Mouse (Mus musculus): ENCODE results near the gene Snap47. TPM values are rescaled to one million over a fixed set of nuclear protein-coding genes. Genes with fewer than 3 reads are reported as not detected.
"Not testable (repeated sequence)": the region's sequence is repeated elsewhere in the genome, so short reads cannot be mapped to it uniquely, and the experiment has no call there.

The Snap47 gene
- polyA plus RNA-seq, 1 experiment from 2014 or later, result 622 TPM

DNA sequence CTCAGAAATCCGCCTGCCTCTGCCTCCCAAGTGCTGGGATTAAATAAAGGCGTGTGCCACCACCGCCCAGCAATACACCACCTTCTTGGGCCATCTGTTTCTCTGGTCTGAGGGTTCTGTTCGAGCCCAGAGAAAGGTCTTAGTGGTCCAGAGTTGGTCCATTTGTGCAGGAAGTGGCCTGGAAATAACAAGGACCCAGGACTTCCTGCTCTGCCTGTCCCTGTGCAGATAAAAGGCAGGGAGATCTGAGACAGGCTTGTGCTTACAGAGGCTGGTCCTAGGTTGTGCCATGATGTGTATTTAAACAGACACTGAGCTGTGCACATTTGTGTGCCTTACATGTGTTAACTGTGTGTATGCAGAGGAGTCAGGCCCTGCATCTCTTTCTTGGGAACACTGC is 62.2 kb downstream of the Snap47 start:
- no peak overlapping the region for H3K4me2 ChIP-seq (replicated peaks)
- no peaks in the 10 kb centered on the region for H3K27me3 ChIP-seq (ENCODE audit: control insufficient read depth, insufficient read depth, low read length)
- 85% methylated on average over 4 of the region's 4 CpGs for WGBS
- no peaks in the 10 kb centered on the region for H3K36me3 ChIP-seq (replicated peaks; ENCODE audit: control insufficient read depth, insufficient read depth)
- H3K9ac ChIP-seq, result no peak overlapping the region
- no peak for DNase-seq (ENCODE audit: low spot score)
- no peaks in the 10 kb centered on the region for H3K9me3 ChIP-seq (ENCODE audit: control insufficient read depth, low read length)
- no peak overlapping the region for H3K4me3 ChIP-seq (replicated peaks; ENCODE audit: low read length)
- no peak overlapping the region for H3K27ac ChIP-seq
- no peak for ATAC-seq (ENCODE audit: low FRiP score)
- H3K4me1 ChIP-seq (replicated peaks; ENCODE audit: control insufficient read depth, insufficient read depth, low read length), result no peaks in the 10 kb centered on the region; the same call in 1 of the 2 replicates

DNA sequence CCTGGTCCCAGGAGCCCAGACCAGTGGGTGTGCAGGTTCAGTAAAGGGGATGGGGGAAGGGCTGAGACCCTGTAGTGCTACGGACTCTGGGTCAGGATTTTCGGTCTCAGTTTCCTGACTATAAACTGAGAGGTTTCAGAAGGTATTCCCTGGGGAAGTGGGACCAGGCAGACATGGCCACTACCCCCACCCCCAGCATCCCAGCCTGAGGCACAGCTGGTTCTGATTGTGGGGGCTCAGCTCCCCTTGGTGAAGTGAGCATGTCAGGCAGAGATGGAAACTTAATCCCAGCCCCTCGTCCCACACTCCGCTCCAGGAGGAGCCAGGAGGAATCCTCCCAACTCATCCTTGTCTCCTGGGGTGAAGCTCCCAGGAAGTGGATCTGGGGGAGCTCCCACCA is 63.5 kb downstream of the Snap47 start:
- Histone ChIP-seq H3K27ac (no peak overlapping the region), H3K4me2 (replicated peaks) (no peak overlapping the region), H3K9me3 (ENCODE audit: control insufficient read depth, low read length) (no peaks in the 10 kb centered on the region), H3K4me1 (replicated peaks; ENCODE audit: control insufficient read depth, insufficient read depth, low read length) (no peaks in the 10 kb centered on the region), H3K27me3 (ENCODE audit: control insufficient read depth, insufficient read depth, low read length) (no peaks in the 10 kb centered on the region), H3K36me3 (replicated peaks; ENCODE audit: control insufficient read depth, insufficient read depth) (no peaks in the 10 kb centered on the region), H3K4me3 (replicated peaks; ENCODE audit: low read length) (no peak overlapping the region), H3K9ac (no peak overlapping the region)
- no peak for DNase-seq (ENCODE audit: low spot score)
- no peak for ATAC-seq (ENCODE audit: low FRiP score)
- WGBS, result 65% methylated on average over 4 of the region's 4 CpGs

DNA sequence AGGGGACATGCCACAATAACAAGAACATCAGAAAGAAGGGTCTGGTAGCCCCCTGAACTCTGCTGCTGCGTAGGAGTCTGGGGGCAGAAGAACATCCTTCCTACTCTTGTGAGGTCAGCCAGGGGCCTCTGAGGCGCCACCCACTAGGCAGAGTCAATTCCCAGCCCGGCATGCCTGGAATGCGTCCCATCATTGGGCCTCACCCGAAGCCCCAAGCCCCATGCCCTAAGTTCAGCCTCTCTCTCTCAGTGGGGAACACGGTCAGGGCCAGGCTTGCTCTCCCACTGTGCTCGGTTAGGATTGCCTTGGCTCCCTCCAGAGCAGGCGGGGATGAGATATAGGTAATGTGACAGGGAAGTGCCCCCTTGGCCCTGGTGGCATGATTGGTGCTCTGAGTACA is 65.9 kb downstream of the Snap47 start:
- no peaks in the 10 kb centered on the region for H3K36me3 ChIP-seq (replicated peaks; ENCODE audit: control insufficient read depth, insufficient read depth)
- WGBS, result 17% methylated on average over 8 of the region's 8 CpGs
- H3K4me2 ChIP-seq (replicated peaks), result no peak overlapping the region
- no peak for ATAC-seq (ENCODE audit: low FRiP score)
- no peak overlapping the region for H3K27ac ChIP-seq
- no peaks in the 10 kb centered on the region for H3K9me3 ChIP-seq (ENCODE audit: control insufficient read depth, low read length)
- H3K9ac ChIP-seq, result no peak overlapping the region
- DNase-seq (ENCODE audit: low spot score), result no peak
- no peak overlapping the region for H3K4me3 ChIP-seq (replicated peaks; ENCODE audit: low read length)
- no peaks in the 10 kb centered on the region for H3K4me1 ChIP-seq (replicated peaks; ENCODE audit: control insufficient read depth, insufficient read depth, low read length)
- H3K27me3 ChIP-seq (ENCODE audit: control insufficient read depth, insufficient read depth, low read length), result no peaks in the 10 kb centered on the region

DNA sequence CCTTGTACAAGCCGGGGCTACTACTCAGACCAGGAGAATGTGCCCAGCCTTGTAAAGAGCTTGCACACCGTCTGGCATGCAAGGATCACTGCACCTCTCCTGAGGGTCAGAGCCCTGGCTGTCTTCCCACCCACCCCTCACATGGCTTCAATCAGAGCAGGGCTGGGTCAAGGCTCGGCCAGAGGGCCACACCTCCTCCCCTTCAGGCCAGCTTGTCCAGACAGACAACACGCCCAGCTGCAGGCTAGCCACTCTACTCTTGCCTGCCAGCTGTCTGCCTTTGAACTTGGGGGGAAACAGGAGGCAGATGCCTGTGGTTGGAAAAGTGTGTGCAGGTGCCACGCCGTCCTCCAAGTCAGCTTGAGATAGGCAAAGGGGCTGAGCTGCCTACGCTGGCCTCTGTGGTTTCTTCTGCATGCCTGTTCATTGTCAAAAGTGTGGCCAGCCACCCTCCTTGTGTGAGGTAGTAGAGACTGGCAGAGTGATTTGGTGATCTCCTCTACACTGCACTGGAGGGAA is 66.5 kb downstream of the Snap47 start:
- DNase-seq (ENCODE audit: low spot score) (no peak), ATAC-seq (ENCODE audit: low FRiP score) (no peak)
- no peak overlapping the region for H3K9ac ChIP-seq
- no peaks in the 10 kb centered on the region for H3K27me3 ChIP-seq (ENCODE audit: control insufficient read depth, insufficient read depth, low read length)
- WGBS, result 49% methylated on average over 7 of the region's 7 CpGs
- H3K4me3 ChIP-seq (replicated peaks; ENCODE audit: low read length), result no peak overlapping the region
- H3K36me3 ChIP-seq (replicated peaks; ENCODE audit: control insufficient read depth, insufficient read depth), result no peaks in the 10 kb centered on the region
- H3K4me1 ChIP-seq (replicated peaks; ENCODE audit: control insufficient read depth, insufficient read depth, low read length), result no peaks in the 10 kb centered on the region
- H3K27ac ChIP-seq, result no peak overlapping the region
- H3K4me2 ChIP-seq (replicated peaks), result no peak overlapping the region
- H3K9me3 ChIP-seq (ENCODE audit: control insufficient read depth, low read length), result no peaks in the 10 kb centered on the region

DNA sequence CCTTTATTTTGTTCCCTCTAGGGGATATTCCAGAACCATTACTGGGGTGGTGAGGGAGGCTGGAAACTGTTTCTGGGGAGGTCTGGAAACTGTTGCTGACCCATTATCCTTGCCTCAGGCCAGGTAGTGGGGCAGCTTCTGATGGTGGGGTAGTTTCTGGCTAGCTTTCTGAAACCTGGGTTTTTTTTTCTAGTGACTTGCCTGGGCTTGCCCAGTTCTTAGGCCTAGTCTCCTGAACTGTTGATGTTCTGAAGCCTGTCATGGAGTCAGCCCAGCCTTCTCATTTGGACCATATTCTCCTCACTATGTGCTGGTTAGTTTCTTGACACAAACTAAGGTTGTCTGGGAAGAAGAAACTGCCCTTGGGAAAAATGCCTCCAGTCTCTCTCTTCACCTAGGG is 71.4 kb downstream of the Snap47 start:
- no peak overlapping the region for H3K4me3 ChIP-seq (replicated peaks; ENCODE audit: low read length)
- no peaks in the 10 kb centered on the region for H3K36me3 ChIP-seq (replicated peaks; ENCODE audit: control insufficient read depth, insufficient read depth)
- ATAC-seq (ENCODE audit: low FRiP score) (no peak), DNase-seq (ENCODE audit: low spot score) (no peak)
- no peak overlapping the region for H3K27ac ChIP-seq
- H3K9me3 ChIP-seq (ENCODE audit: control insufficient read depth, low read length), result no peaks in the 10 kb centered on the region
- H3K9ac ChIP-seq, result no peak overlapping the region
- H3K4me2 ChIP-seq (replicated peaks), result no peak overlapping the region
- H3K27me3 ChIP-seq (ENCODE audit: control insufficient read depth, insufficient read depth, low read length), result no peaks in the 10 kb centered on the region
- no peaks in the 10 kb centered on the region for H3K4me1 ChIP-seq (replicated peaks; ENCODE audit: control insufficient read depth, insufficient read depth, low read length)

DNA sequence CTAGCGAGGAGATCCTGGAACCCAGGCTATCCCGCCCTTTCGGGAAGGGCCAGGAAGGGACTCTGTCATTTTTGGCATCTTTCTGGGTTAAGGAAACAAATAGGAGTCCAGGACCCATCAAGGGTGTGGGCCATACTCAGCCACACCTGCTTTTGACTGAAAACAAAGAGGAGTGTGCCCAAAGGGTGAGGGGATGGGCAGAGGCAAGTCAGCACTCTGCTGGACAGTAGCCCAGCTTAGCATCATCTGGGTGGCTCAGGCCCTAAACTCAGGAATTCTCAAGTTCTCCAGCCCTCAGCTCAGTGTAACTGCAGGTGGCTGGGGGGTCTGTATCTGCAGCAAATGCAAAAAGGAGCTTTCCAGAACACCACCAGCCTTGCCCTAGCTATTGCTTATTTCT is 73.0 kb downstream of the Snap47 start:
- no peaks in the 10 kb centered on the region for H3K9me3 ChIP-seq (ENCODE audit: control insufficient read depth, low read length)
- H3K4me1 ChIP-seq (replicated peaks; ENCODE audit: control insufficient read depth, insufficient read depth, low read length), result no peaks in the 10 kb centered on the region
- no peak for ATAC-seq (ENCODE audit: low FRiP score)
- no peak overlapping the region for H3K27ac ChIP-seq
- no peak for DNase-seq (ENCODE audit: low spot score)
- H3K36me3 ChIP-seq (replicated peaks; ENCODE audit: control insufficient read depth, insufficient read depth), result no peaks in the 10 kb centered on the region
- H3K9ac ChIP-seq, result no peak overlapping the region
- H3K4me3 ChIP-seq (replicated peaks; ENCODE audit: low read length), result no peak overlapping the region
- no peak overlapping the region for H3K4me2 ChIP-seq (replicated peaks)
- H3K27me3 ChIP-seq (ENCODE audit: control insufficient read depth, insufficient read depth, low read length), result no peaks in the 10 kb centered on the region
- 90% methylated on average over 3 of the region's 3 CpGs for WGBS

DNA sequence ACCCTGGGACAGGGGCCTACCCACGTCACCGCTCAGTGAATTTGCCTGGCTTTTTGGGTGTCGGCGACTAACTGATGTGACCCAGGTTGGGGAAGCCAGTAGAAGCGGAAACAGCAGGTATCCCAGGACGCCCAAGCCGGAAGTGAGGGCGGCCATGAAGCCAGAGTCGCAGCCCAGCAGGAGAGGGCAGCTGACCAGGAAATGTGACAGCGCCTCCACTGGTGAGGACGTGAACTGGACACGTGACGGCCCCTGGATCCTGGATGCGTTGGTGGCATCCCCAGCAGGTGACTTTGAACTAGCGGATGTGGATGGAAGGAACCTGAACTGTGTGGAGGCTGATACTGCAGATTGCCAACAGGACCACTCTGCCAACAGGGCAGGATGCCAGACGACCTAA is 75.5 kb downstream of the Snap47 start, which contains the start of gene Prss38:
TSS of gene Prss38 (minus strand) at position 183 of the 400 bp plus-strand sequence.
- no peak within 1 kb of the TSS for H3K9ac ChIP-seq
- H3K9me3 ChIP-seq (ENCODE audit: control insufficient read depth, low read length), result no peaks in the 10 kb centered on the region
- H3K27me3 ChIP-seq (ENCODE audit: control insufficient read depth, insufficient read depth, low read length), result no peaks in the 10 kb centered on the region
- H3K27ac ChIP-seq, result no peak within 1 kb of the TSS
- no peaks in the 10 kb centered on the region for H3K36me3 ChIP-seq (replicated peaks; ENCODE audit: control insufficient read depth, insufficient read depth)
- ATAC-seq (ENCODE audit: low FRiP score) (no peak), DNase-seq (ENCODE audit: low spot score) (no peak)
- no peaks in the 10 kb centered on the region for H3K4me1 ChIP-seq (replicated peaks; ENCODE audit: control insufficient read depth, insufficient read depth, low read length)
- no peak within 1 kb of the TSS for H3K4me2 ChIP-seq (replicated peaks)
- 80% methylated on average over 16 of the region's 16 CpGs for WGBS
- no peak within 1 kb of the TSS for H3K4me3 ChIP-seq (replicated peaks; ENCODE audit: low read length)

DNA sequence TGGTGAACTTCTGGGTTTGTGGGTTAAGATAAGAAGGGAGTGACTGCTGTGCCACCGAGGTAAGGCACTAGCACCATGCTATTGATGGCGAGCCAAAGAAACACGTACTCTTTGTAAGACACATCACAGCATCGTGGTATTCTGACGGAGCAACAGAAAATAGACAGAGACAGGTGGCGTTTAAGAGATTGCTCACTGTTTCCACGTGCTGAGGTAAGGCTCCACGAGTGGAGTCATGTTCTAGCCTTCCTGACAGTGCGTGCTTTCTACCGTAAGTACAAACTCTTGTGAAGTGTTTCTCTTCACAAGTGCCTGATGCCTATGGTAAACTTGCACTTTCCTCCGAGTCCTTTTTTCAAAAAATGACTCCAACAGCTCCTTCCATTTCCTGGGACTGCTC is 81.1 kb downstream of the Snap47 start:
- H3K9me3 ChIP-seq (ENCODE audit: control insufficient read depth, low read length), result no peaks in the 10 kb centered on the region
- no peak overlapping the region for H3K9ac ChIP-seq
- ATAC-seq (ENCODE audit: low FRiP score) (no peak), DNase-seq (ENCODE audit: low spot score) (no peak)
- H3K27ac ChIP-seq, result no peak overlapping the region
- 83% methylated on average over 11 of the region's 11 CpGs for WGBS
- no peak overlapping the region for H3K4me3 ChIP-seq (replicated peaks; ENCODE audit: low read length)
- H3K4me1 ChIP-seq (replicated peaks; ENCODE audit: control insufficient read depth, insufficient read depth, low read length), result 0 out of 2 replicates have a peak, but pooled peaks cover 8% of the 10 kb centered on the region
- H3K4me2 ChIP-seq (replicated peaks), result no peak overlapping the region
- H3K36me3 ChIP-seq (replicated peaks; ENCODE audit: control insufficient read depth, insufficient read depth), result no peaks in the 10 kb centered on the region
- no peaks in the 10 kb centered on the region for H3K27me3 ChIP-seq (ENCODE audit: control insufficient read depth, insufficient read depth, low read length)

DNA sequence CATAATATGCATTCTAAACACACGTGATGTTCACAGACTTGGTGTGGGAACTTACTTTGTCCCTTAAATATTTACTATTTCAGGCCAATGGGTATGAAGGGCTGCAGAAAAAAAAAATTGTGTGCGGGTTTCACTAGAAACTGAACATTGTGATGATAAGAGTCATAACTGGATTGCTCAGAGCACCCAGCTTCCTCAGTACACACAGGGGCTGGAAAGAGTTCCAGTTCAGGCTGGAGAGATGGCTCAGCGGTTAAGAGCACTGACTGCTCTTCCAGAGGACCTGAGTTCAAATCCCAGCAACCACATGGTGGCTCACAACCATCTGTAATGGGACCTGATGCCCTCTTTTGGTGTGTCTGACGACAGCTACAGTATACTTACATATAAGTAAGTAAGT is 83.0 kb downstream of the Snap47 start:
- not testable (repeated sequence) for H3K9me3 ChIP-seq (ENCODE audit: control insufficient read depth, low read length); DNase-seq (ENCODE audit: low spot score); H3K27ac ChIP-seq; H3K27me3 ChIP-seq (ENCODE audit: control insufficient read depth, insufficient read depth, low read length); H3K4me2 ChIP-seq (replicated peaks); ATAC-seq (ENCODE audit: low FRiP score); H3K9ac ChIP-seq; H3K4me3 ChIP-seq (replicated peaks; ENCODE audit: low read length); H3K4me1 ChIP-seq (replicated peaks; ENCODE audit: control insufficient read depth, insufficient read depth, low read length); H3K36me3 ChIP-seq (replicated peaks; ENCODE audit: control insufficient read depth, insufficient read depth)
- 78% methylated on average over 4 of the region's 4 CpGs for WGBS

DNA sequence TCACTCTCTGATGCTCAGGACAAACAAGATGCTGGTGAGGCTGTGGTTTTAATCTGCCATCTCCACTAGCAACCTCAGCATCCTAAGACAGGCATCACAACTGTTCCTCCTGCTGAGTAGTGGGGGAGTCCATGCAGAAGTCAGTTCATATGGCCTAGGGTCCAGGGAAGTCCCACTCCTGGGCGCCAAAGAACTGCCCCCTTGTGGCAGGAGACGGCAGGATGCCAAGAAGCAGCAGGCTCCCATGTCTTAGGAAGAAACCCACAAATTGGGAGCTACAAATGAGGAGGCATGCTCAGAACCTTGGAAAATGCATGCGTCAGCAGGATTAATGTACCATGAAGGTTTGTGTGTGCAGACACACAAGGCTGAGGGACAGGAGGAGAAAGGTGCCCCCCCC is 84.4 kb downstream of the Snap47 start:
- ATAC-seq (ENCODE audit: low FRiP score) (no peak), DNase-seq (ENCODE audit: low spot score) (no peak)
- Histone ChIP-seq H3K27ac (no peak overlapping the region), H3K36me3 (replicated peaks; ENCODE audit: control insufficient read depth, insufficient read depth) (no peaks in the 10 kb centered on the region), H3K9ac (no peak overlapping the region), H3K4me3 (replicated peaks; ENCODE audit: low read length) (no peak overlapping the region), H3K4me2 (replicated peaks) (no peak overlapping the region), H3K4me1 (replicated peaks; ENCODE audit: control insufficient read depth, insufficient read depth, low read length) (0 out of 2 replicates have a peak, but pooled peaks cover 8% of the 10 kb centered on the region), H3K9me3 (ENCODE audit: control insufficient read depth, low read length) (no peaks in the 10 kb centered on the region), H3K27me3 (ENCODE audit: control insufficient read depth, insufficient read depth, low read length) (no peaks in the 10 kb centered on the region)
- WGBS, result 24% methylated on average over 3 of the region's 3 CpGs

Measured in hindbrain, embryonic 14.5 days (tissue).